Comparison of ENCODE assay signal across 8 mouse cellular contexts in the genomic region with DNA sequence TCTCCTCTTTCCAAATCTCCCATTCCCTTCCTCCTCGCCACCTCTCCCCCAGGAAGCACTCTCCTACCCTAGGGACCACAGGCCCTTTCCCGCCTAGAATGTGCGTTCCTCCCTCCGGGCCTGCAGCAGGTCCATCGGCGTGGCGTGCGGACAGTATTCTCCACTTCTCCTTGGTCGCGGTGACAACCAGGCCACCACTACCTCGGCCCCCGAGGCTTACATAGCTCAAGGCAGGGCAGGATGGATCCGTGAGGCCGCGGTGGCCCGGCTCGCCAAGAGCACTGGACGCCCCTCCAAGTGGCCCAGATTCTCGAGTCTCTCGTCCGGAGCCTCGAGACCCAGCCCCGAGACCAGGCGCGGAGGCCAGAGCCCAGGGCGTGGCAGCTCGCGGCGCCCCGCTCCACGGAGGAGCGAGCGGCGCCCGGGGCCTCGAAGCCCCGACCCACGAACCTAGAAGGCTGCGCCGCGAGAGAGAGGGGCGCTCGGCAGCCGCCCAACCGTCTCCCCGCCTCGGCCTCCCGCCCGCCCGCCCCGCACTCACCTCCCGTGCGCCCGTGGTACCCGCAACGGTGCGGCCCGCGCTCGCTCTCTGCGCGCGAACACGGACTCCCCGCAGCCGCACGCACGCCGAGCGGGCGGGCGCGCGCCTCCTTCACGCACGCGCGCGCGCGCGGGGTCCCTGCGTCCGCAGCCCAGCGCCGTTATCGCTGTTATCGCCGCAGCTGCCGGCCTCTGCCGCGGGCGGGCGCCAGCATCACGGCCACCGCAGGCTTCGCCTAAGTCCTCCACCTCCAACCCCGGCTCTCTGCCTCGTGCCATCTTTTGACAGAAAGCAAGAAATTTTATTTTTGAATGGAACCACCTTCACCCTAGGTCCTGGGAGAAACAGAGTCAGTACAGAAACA. TPM values are rescaled to one million over a fixed set of nuclear protein-coding genes. Genes with fewer than 3 reads are reported as not detected.
DNase-seq lines count a peak whose midpoint lies in the region; ATAC-seq and TF ChIP-seq lines count a peak whose summit lies in the region.

A gene (minus strand): TSS at position 700 of the 905 bp plus-strand sequence.

- 0 out of 2 replicates have a peak, but pooled peaks cover 3% of the 10 kb centered on the region for H3K36me3 ChIP-seq in forebrain, embryonic 15.5 days
- H3K36me3 ChIP-seq in liver, postnatal 0 days (replicated peaks; ENCODE audit: insufficient read depth, low read length): no peaks in the 10 kb centered on the region
- no peaks in the 10 kb centered on the region for H3K36me3 ChIP-seq in neural tube, embryonic 15.5 days

- intact Hi-C loops in heart, postnatal 10 days (cut with DNase I): loop anchor here (2.0 to 5.0 kb wide), 2 partner anchors 104 to 124 kb away; a partner anchor contains a TSS

- H3K4me2 ChIP-seq in forebrain, embryonic 15.5 days (replicated peaks): peak within 1 kb of the TSS; percentile 67
- H3K4me2 ChIP-seq in liver, postnatal 0 days (ENCODE audit: low read depth, low read length): peak within 1 kb of the TSS; percentile 94
- peak within 1 kb of the TSS; percentile 73 for H3K4me2 ChIP-seq in neural tube, embryonic 15.5 days

- H3K27me3 ChIP-seq in forebrain, embryonic 15.5 days: no peaks in the 10 kb centered on the region
- peaks cover 14% of the 10 kb centered on the region for H3K27me3 ChIP-seq in liver, postnatal 0 days (ENCODE audit: insufficient read depth, low read length)
- no peaks in the 10 kb centered on the region for H3K27me3 ChIP-seq in neural tube, embryonic 15.5 days (replicated peaks)

- ATAC-seq in cerebellum, adult (ENCODE audit: insufficient number of reproducible peaks, low FRiP score, low TSS enrichment): peak; percentile 68
- peak; percentile 83 for ATAC-seq in forebrain, embryonic 15.5 days (replicated peaks)
- peak; percentile 71 for ATAC-seq in liver, postnatal 0 days
- peak; percentile 94 for ATAC-seq in neural tube, embryonic 15.5 days (ENCODE audit: low FRiP score)

- peak within 1 kb of the TSS; percentile 83 for H3K4me3 ChIP-seq in forebrain, embryonic 15.5 days
- H3K4me3 ChIP-seq in liver, postnatal 0 days (ENCODE audit: low read depth, low read length): peak within 1 kb of the TSS; percentile 60
- H3K4me3 ChIP-seq in neural tube, embryonic 15.5 days (replicated peaks): peak within 1 kb of the TSS; percentile 85

- H3K27ac ChIP-seq in forebrain, embryonic 15.5 days (replicated peaks): peak within 1 kb of the TSS; percentile 72
- no peak within 1 kb of the TSS for H3K27ac ChIP-seq in liver, postnatal 0 days (ENCODE audit: low read depth)
- peak within 1 kb of the TSS; percentile 89 for H3K27ac ChIP-seq in neural tube, embryonic 15.5 days (replicated peaks)

- DNase-seq in ES-CJ7 (ENCODE audit: low read depth, low spot score): peak; percentile 56
- peak; percentile 56 to 60 for DNase-seq in heart, postnatal 10 days
- peak; percentile 72 to 83 for DNase-seq in kidney, postnatal 4 days
- peak; percentile 47 for DNase-seq in liver, postnatal 0 days
- DNase-seq in urinary bladder, postnatal 25 days (ENCODE audit: low spot score): peak; percentile 37

- H3K9me3 ChIP-seq in forebrain, embryonic 15.5 days: no peaks in the 10 kb centered on the region
- H3K9me3 ChIP-seq in liver, postnatal 0 days (ENCODE audit: low read length): no peaks in the 10 kb centered on the region
- no peaks in the 10 kb centered on the region for H3K9me3 ChIP-seq in neural tube, embryonic 15.5 days (replicated peaks)

- peak within 1 kb of the TSS; percentile 85 for H3K9ac ChIP-seq in forebrain, embryonic 15.5 days (replicated peaks)
- peak within 1 kb of the TSS; percentile 44 for H3K9ac ChIP-seq in liver, postnatal 0 days (replicated peaks)
- H3K9ac ChIP-seq in neural tube, embryonic 15.5 days (replicated peaks): peak within 1 kb of the TSS; percentile 92

- peaks cover 34% of the 10 kb centered on the region for H3K4me1 ChIP-seq in forebrain, embryonic 15.5 days
- H3K4me1 ChIP-seq in liver, postnatal 0 days (ENCODE audit: insufficient read depth): peaks cover 5% of the 10 kb centered on the region
- peaks cover 41% of the 10 kb centered on the region for H3K4me1 ChIP-seq in neural tube, embryonic 15.5 days

- TF ChIP-seq CTCF in liver, postnatal 0 days (IDR thresholded peaks at IDR 0.05; ENCODE audit: low read depth): peak; percentile 49

- TF ChIP-seq EP300 in liver, postnatal 0 days (IDR thresholded peaks at IDR 0.05; ENCODE audit: low read depth): no peak

- under 1% methylated on average over 69 of the region's 99 CpGs for WGBS in forebrain, embryonic 15.5 days
- 1% methylated on average over 88 of the region's 99 CpGs for WGBS in liver, postnatal 0 days (ENCODE audit: insufficient replicate concordance)
- whole genome bisulfite sequencing in neural tube, embryonic 15.5 days: 1% methylated on average over 57 of the region's 99 CpGs

RNA-seq across cellular contexts. Expression of the gene that starts here (rescaled TPM):
- 78.9 and 84.1 TPM in 2 replicates for polyA plus RNA-seq in forebrain, embryonic 15.5 days (2015; fragmentation: Nextera tagmentation; extraction: Ambion mirVana)
- total RNA-seq in heart, postnatal 10 days (2021): 1 to 10 TPM; 4.4 to 5.0 TPM
- 1.9 and 2.0 TPM in 2 replicates for polyA plus RNA-seq in liver, postnatal 0 days (2015; fragmentation: Nextera tagmentation; extraction: Ambion mirVana)
- polyA plus RNA-seq in neural tube, embryonic 15.5 days (2015; fragmentation: Nextera tagmentation; extraction: Ambion mirVana): 98.6 and 111 TPM in 2 replicates

Comparison
In these comparisons a context has a peak if more than half of its experiments do, and no peak if none do; other contexts are left out.
1. RNA of the gene that starts here (polyA plus RNA-seq): 98.6 to 111 TPM in neural tube, embryonic 15.5 days and 78.9 to 84.1 TPM in forebrain, embryonic 15.5 days; 1.9 to 2.0 TPM in liver, postnatal 0 days; every median in the first group is over 10 times any median in the second.
2. Peak in every context shown above with its lines, with median percentiles within 50 percentile points of each other: DNase-seq, ATAC-seq, H3K4me2 ChIP-seq, H3K4me3 ChIP-seq and H3K9ac ChIP-seq.